Mouse (Mus musculus) E14TG2a.4 (cell line): ENCODE measurements around the gene Fam117a.

Experiments
- CTCF ChIP-seq: conservative IDR thresholded peaks from 2 replicates; pipeline ENCODE4 v1.5.1; 2014; ENCODE audit warnings: low read length
- POU5F1 ChIP-seq: IDR thresholded peaks from 2 replicates; pipeline ENCODE4 v1.6.1; 2014; ENCODE audit warnings: low read length, borderline replicate concordance

GRCm38 (mm10) chr11:95334448-95335060 lies 2.3 kb upstream of the Fam117a start:
- TF ChIP-seq CTCF (no peak), POU5F1 (no peak)
